Mouse (Mus musculus): ENCODE measurements around the gene BC029722.

The BC029722 gene

DNA sequence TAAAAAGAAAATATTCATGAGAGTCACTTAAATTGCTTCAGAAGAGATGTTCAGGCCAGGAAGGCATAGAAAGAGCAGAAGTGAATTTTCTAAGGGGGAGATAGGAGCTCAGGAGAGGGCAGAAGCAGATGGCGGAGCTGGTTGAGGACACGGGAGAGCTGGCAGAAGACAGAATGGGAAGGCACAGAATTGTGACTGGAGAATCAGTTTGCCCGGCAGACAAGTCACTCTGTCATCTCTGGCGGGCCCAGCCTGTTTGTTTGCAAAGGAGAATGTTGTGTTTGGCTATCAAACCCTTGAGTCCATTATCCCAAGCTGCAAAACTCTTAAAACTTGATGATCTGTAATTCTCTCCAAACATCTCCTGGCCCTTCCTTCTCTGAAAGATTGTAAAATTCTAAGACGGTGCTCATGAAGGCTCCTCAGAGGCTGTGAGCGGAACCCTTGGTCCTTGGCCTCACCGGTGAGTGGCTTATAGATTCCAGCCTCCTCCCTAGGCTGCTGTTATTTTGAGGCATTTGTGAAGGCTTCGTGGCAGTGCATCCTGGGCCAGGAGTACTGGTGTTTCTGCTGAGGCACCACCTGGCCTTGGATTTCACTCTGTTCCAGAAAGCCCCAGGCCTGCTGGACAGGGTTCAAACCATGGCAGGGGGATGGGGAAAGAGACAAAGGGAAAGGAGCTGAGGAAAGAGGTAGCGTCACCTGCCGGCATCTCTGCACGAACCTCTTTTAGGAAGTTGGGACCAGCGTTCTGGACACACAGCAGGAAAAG is 24.4 kb downstream of the BC029722 start:
- in situ Hi-C loops (cut with MboI; ENCODE audit: low pct_unique_long_range_greater_than_20kb in 1 of 2, low sequenced_read_pairs in 2 of 2, unreplicated experiment in 1 of 2) = no loop called here

DNA sequence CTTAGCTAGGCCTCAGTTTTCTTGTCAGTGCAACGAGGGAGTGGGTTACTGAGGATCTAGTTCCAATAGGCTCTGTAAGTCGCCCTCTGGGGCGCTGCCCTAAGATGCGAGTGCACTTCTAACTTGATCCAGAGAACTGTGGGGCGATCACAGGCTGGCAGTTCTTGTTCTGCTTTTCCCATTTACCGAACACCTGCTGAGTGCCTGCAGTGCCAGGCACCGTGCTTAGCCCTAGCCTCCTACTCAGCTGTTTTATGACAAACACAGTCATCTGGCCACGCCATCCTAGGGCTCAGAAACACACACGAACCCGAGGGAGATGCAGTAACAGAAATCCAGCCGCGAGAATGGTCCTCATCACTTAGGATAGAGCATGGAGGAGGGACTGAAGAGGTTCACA is 26.3 kb downstream of the BC029722 start:
- in situ Hi-C loops (cut with MboI; ENCODE audit: low pct_unique_long_range_greater_than_20kb in 1 of 2, low sequenced_read_pairs in 2 of 2, unreplicated experiment in 1 of 2) = no loop called here

DNA sequence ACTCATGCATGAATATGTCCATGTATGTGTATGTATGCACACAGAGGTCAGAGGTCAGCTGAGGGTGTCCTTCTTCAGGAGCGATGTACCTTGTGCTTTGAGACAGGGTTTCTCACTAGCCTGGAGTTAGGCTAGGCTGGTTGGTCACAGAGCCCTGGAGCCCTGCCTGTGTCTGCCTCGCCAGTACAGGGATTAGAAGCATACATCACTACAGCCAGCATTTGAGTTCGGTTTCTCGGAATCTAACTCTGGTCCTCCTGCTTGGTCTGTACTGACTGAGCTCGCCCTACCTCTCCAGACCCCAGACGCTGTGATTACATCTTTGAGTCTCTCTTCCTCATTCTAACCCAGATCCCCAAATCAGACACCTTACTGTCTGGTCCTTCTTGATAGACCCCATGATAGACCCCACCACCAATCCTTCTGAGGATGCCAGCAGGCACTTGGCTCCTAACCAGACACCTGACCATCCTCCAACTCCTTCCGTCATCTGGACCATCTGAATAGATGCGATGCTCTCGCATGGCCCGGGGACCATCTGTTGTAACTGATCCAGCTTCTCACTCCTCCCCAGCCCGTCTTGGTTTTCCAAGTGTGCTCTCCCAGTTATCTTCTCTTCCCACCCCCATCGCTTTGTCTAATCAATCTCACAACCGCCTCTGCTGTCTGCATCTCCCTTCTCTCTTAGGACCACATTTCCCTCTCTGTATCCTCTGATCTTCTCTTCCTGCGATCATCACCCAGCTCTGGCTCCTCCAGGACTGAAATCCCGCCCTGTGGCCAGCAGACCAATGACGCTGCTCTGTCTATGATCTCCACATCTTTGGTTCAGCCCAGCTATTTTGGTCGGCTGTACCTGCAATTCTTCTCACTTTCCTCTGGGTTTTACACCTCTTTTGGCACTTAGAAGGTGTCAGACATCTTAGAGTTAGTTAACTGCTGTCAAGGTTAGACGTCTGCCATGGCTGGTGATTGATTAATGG is 31.0 kb downstream of the BC029722 start:
- in situ Hi-C loops (cut with MboI; ENCODE audit: low pct_unique_long_range_greater_than_20kb in 1 of 2, low sequenced_read_pairs in 2 of 2, unreplicated experiment in 1 of 2) = no loop called here

DNA sequence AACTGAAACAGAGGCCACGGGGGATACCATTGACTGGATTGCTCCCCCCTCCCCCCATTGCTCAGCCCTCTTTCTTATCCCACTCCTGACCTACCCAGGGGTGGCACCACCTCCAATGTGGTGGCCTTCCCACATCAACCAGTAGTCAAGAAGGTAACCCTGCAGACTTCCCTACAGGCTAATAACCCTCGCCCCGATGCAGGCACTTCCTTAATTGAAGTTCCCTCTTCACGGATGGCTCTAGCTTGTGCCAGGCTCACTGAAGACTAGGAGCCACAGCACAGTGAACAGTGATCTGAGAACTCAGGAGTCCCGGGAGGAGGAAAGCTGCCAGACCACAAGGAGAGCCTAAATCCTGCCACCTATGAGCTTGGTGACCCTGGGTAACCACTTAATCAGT is 32.3 kb downstream of the BC029722 start:
- in situ Hi-C loops (cut with MboI; ENCODE audit: low pct_unique_long_range_greater_than_20kb in 1 of 2, low sequenced_read_pairs in 2 of 2, unreplicated experiment in 1 of 2) = no loop called here

DNA sequence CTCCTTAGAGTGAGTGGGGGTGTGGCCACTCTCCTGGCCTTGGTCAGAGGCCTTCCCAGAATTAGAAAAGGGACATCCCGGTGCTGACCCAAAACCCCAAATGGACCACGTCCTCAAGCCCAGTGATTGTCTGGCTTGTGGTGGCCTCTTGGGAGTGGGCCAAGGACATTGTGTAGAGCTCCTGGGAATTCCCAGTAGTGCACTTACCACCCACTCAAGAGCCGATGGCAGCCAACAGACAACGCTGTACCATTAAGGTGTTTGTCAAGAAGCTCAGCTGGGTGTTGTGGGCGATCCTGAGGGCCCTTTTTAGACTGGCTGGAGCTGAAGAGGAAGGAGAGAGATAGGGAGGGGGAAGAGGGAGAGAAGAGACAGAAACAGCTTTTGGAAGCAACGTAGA is 34.7 kb downstream of the BC029722 start:
- in situ Hi-C loops (cut with MboI; ENCODE audit: low pct_unique_long_range_greater_than_20kb in 1 of 2, low sequenced_read_pairs in 2 of 2, unreplicated experiment in 1 of 2) = no loop called here

DNA sequence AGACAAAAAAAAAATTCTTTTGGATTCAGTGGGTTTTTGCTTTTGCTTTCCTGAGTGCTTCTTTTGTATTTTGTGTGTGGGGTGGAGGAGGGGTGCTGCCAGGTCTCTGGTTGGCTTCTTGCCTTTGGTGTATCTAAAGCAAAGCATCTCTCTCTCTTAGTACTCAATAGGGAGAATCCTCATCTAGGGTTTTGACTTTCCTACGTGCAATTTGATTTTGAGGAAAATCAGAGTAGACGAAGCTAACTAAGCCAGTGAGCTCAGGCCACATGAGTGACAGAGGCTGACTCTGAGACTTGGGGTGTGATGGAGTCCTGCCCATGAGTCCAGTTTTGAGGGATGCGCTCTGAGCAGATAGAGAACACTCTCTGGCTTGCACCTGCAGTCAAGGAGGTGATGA is 39.7 kb downstream of the BC029722 start:
- in situ Hi-C loops (cut with MboI; ENCODE audit: low pct_unique_long_range_greater_than_20kb in 1 of 2, low sequenced_read_pairs in 2 of 2, unreplicated experiment in 1 of 2) = no loop called here

DNA sequence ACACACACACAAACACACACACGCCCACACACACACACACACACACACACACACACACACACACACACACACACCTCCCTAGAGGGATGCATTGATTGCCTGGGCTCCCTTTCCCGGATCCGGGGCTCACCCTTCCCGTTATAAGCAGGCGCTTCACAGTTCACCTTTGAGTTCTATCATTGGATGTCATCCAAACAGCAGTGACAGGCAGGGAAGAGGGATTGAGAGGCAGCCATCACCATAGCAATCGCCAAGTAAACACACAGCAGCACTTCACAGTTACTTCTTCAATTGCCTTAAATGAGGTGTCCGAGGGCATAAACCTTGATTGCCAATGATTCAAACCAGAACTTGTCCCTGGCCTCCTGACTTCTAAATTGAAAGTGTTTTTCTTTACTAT is 40.2 kb downstream of the BC029722 start:
- in situ Hi-C loops (cut with MboI; ENCODE audit: low pct_unique_long_range_greater_than_20kb in 1 of 2, low sequenced_read_pairs in 2 of 2, unreplicated experiment in 1 of 2) = no loop called here

DNA sequence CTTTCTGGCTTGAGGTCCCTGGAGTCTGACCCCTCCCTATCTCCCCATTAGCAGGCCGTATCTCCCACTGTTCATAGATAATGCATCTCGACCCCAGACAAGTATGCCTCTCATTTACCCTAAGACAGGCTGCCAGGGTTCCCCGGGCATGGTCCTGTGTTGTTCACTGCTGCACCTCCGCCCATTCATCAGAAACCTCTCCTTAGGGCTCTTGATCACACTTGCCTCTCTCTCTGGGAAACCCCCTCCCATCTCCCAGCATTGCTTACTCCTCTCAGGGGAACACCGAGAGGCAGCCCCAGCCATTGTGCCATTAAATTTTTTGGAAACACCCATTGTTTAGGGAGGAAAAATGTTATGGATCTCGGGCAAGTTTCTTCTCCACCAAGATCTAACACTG is 41.2 kb downstream of the BC029722 start:
- in situ Hi-C loops (cut with MboI; ENCODE audit: low pct_unique_long_range_greater_than_20kb in 1 of 2, low sequenced_read_pairs in 2 of 2, unreplicated experiment in 1 of 2) = no loop called here

DNA sequence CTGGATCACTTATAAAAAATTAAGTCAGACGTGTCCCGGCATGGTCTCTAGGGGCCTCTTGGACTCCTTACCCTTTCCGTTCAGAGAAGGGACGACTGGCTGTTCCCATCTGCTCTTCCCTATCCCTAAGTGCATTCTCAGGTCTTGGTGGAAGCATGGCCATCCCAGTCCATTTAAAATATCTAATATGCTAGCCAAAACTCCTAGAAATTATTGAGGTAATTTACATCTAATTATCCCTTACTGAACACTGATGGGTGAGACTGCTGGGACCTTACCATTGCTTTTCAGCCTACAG is 41.6 kb downstream of the BC029722 start:
- in situ Hi-C loops (cut with MboI; ENCODE audit: low pct_unique_long_range_greater_than_20kb in 1 of 2, low sequenced_read_pairs in 2 of 2, unreplicated experiment in 1 of 2) = no loop called here

DNA sequence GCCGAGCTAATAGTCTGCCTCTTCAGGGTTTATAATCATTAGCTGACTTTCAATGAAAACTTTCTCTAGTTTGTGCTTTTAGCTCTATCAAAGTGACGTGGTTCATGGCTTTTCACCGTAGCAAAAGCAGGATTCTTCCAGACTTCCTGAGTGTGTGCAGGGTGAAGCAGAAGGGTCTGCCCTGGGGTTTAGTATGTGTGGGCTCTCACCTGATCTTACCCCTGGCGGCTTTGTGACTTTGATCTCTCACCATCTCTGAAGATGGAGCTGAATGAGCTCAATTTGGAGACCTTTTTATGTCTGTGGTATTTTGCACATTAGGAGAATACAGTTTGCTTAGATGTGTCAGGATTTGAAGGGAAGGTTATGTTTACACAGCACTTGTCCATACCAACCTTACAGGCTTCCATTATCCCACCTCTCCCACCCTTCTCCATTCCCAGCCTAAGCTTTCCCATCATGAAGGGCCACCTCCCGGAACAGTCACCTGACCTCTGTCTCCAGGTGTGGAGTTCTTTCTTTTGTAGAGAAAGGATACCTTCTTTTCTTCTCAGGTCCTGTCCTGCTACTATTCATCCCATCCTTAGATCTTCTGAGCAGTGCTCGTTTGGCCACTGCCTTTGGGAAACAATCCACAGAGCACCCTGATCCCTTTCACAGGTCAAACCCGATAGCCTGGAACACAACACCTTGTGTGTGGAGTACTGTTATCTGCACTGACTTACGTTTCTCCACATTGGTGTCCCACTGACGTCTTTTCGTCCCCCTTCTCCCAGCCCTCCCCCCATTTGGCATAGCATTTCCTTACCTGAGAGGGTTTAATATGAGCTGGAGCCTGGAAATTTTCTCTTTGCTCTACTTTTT is 42.2 kb downstream of the BC029722 start:
- in situ Hi-C loops (cut with MboI; ENCODE audit: low pct_unique_long_range_greater_than_20kb in 1 of 2, low sequenced_read_pairs in 2 of 2, unreplicated experiment in 1 of 2) = no loop called here

DNA sequence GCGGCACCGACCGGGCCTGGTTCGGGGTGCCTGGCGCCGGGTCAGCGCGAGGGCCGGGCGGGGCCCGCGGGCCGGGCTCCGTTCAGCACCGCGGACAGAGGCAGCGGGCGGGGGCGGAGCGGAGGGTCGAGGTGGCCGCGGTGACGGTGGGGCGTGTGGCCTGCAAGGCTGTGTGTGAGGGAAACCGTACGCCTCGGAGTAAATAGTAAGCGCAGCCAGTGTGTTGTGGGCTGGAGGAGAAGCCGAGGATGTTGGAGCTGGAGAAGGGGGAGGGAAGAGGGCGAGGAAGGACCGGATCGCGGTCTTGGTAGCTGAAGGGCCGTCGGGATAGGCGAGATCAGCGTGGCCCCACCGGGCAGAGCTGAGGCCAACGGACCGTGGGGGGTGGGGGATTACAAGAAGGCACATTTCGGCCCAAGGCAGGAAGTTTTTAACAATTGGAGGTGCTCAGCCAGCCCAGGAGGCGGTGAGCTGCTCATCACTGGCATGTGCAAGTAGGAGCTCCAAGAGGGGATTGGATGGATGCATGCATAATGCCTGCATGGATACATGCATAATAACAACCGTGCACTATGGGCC is 43.5 kb downstream of the BC029722 start:
- in situ Hi-C loops (cut with MboI; ENCODE audit: low pct_unique_long_range_greater_than_20kb in 1 of 2, low sequenced_read_pairs in 2 of 2, unreplicated experiment in 1 of 2) = no loop called here

DNA sequence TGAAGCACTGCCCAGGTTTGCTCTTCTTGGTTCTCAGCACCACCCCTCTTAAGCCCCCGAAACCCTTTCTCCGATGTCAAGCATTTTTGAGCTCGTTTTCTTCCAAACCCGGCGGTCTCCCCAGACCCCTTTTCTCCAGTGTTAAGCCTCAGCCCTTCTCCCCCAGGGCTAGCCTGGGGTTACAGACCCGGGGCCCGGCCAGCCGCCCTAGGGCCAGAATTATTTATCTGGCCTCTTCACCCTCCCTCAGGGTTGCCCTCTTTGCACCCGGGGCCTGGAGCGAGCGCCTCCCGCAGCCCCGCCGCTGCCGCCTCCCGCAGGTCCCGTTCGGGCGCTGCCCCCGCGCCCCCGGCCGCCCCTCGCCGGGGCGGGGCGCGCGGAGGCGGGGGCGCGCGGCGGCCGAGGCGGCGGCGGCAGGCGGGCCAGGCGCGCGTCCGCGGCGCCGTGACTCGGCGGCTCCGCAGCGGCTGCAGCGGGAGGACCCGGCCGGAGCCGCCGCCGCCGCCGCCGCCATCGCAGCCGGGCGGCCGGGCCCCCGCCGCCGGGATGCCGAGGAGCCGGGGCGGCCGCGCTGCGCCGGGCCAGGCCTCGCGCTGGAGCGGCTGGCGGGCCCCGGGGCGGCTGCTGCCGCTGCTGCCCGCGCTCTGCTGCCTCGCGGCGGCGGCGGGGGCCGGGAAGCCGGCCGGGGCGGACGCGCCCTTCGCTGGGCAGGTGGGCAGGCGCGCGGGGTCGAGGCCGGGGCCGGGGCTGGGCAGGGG is 44.1 kb downstream of the BC029722 start, which contains the start of gene Mmp24:
TSS of gene Mmp24 (plus strand) at position 416 of the 758 bp plus-strand sequence.
- in situ Hi-C loops (cut with MboI; ENCODE audit: low pct_unique_long_range_greater_than_20kb in 1 of 2, low sequenced_read_pairs in 2 of 2, unreplicated experiment in 1 of 2) = loop anchor here in 1 of 2 experiments (25.0 kb wide), 1 partner anchor 113 kb away; no protein-coding TSS in a partner anchor

DNA sequence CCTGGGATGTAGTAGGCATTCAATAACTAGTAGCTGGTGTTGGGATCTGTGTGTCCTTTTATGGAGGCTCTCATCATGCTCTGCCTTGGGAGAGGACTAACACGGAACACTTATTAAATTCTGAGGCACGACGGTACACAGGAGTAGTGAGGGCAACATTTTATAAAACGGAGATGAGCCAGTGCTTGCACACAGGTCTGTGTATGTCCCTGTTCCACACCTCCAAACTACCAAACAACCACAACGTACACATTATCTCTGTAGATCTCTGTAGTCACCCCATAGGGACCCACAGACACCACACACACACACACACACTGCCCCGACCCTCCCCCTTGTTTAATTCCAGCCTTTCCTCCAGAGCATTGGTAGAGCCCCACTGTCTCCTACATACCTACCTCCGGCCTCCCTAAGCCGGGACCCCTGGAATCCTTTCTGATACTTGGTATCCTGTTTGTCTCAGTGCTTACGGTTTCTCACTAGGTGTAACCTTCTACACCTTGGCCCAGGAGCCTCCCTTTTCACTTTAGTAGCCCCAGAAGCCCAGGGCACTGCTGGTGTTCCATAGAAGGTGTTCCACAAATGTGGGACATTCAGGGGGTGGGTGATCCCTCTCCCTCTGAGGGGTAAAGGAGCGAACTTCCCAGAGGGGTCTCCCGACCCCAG is 44.8 kb downstream of the BC029722 start:
- in situ Hi-C loops (cut with MboI; ENCODE audit: low pct_unique_long_range_greater_than_20kb in 1 of 2, low sequenced_read_pairs in 2 of 2, unreplicated experiment in 1 of 2) = loop anchor here in 1 of 2 experiments (25.0 kb wide), 1 partner anchor 112 kb away; no protein-coding TSS in a partner anchor

DNA sequence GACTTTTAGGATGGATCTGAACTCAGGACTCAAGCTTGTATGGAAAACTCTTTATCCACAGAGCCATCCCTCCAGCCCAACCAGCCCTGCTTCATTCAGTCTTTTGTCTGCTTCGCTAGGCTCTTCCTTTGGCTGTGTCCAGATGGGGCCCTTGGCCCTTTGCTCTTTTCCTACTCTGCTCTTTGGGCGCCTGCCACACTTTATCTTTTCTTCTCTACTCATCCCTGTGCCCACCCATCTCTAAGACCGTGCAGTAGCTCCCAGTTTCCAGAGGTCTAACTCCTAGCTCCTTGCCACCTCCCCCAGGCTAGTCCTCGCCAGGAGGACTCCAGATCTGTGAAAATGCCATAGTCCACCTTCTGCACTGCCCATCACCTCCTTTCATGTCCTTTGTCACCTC is 45.6 kb downstream of the BC029722 start:
- in situ Hi-C loops (cut with MboI; ENCODE audit: low pct_unique_long_range_greater_than_20kb in 1 of 2, low sequenced_read_pairs in 2 of 2, unreplicated experiment in 1 of 2) = loop anchor here in 1 of 2 experiments (25.0 kb wide), 1 partner anchor 111 kb away; no protein-coding TSS in a partner anchor

All from mouse embryonic stem cell (cell line).